In genomic region chr5:44261691-44262090, GRCm38 (mm10) we compare ENCODE assay signal across 24 mouse cellular contexts. TPM values are rescaled to one million over a fixed set of nuclear protein-coding genes. Genes with fewer than 3 reads are reported as not detected.
DNase-seq lines count a peak whose midpoint lies in the region; ATAC-seq and TF ChIP-seq lines count a peak whose summit lies in the region.
"Had no signal": no experiment of that assay in that cellular context is flagged by ENCODE, and none has a peak within 500 bp of the region (broad histone marks: within the 10 kb centered on the region; RNA-seq: fewer than 3 reads in every experiment).

No protein-coding gene starts in this region.

- intact Hi-C loops in gastrocnemius, adult 2 months (cut with DNase I), result no loop called here

- no peaks in the 10 kb centered on the region for H3K4me1 ChIP-seq in heart, embryonic 12.5 days (replicated peaks)
- no peaks in the 10 kb centered on the region for H3K4me1 ChIP-seq in neural tube, embryonic 15.5 days

- no peak for TF ChIP-seq CTCF in gastrocnemius, adult 2 months (IDR thresholded peaks at IDR 0.05)

- no peak overlapping the region for H3K4me3 ChIP-seq in heart, embryonic 12.5 days
- no peak overlapping the region for H3K4me3 ChIP-seq in neural tube, embryonic 15.5 days (replicated peaks)
- no peak overlapping the region for H3K4me3 ChIP-seq in gastrocnemius, adult 2 months

- no peaks in the 10 kb centered on the region for H3K9me3 ChIP-seq in heart, embryonic 12.5 days (replicated peaks)
- H3K9me3 ChIP-seq in neural tube, embryonic 15.5 days (replicated peaks), result no peaks in the 10 kb centered on the region
- H3K9me3 ChIP-seq: G1E had no signal

- no peaks in the 10 kb centered on the region for H3K27me3 ChIP-seq in heart, embryonic 12.5 days (replicated peaks)
- no peaks in the 10 kb centered on the region for H3K27me3 ChIP-seq in neural tube, embryonic 15.5 days (replicated peaks)
- H3K27me3 ChIP-seq: CH12.LX had no signal

- no peaks in the 10 kb centered on the region for H3K36me3 ChIP-seq in heart, embryonic 12.5 days
- H3K36me3 ChIP-seq in neural tube, embryonic 15.5 days, result no peaks in the 10 kb centered on the region
- H3K36me3 ChIP-seq: G1E had no signal

- no peak overlapping the region for H3K27ac ChIP-seq in heart, embryonic 12.5 days (ENCODE audit: poor library complexity, severe bottlenecking)
- no peak overlapping the region for H3K27ac ChIP-seq in neural tube, embryonic 15.5 days (replicated peaks)
- H3K27ac ChIP-seq in gastrocnemius, adult 2 months, result no peak overlapping the region

- no peak overlapping the region for H3K4me2 ChIP-seq in heart, embryonic 12.5 days
- H3K4me2 ChIP-seq in neural tube, embryonic 15.5 days, result no peak overlapping the region

- peak; percentile 70 for DNase-seq in heart, adult 11 months
- DNase-seq in neural tube, embryonic 10.5 days (ENCODE audit: extremely low spot score, low spot score), result peak; percentile 4
- DNase-seq in adipocyte (ENCODE audit: low spot score), result peak; percentile 83
- peak; percentile 53 for DNase-seq in brain, adult 2 months (ENCODE audit: low read depth, low spot score)
- DNase-seq in gastrocnemius, adult 2 months, result no peak
- DNase-seq in thymus, postnatal 25 days, result no peak
- DNase-seq: adrenal gland, adult 2 months; adrenal gland, adult 8-10 months; adrenal gland, postnatal 10 days; adrenal gland, postnatal 14 days; adrenal gland, postnatal 25 days; adrenal gland, postnatal 36 days; B cell, adult 2 months; cerebellum, adult 11 months; cerebellum, adult 11-12 months; cerebellum, adult 18-20 months; cerebellum, adult 2 months had no signal

- ATAC-seq in heart, embryonic 12.5 days (ENCODE audit: insufficient number of reproducible peaks, low FRiP score), result no peak
- no peak for ATAC-seq in neural tube, embryonic 15.5 days (ENCODE audit: low FRiP score)
- ATAC-seq: activated CD4-positive, CD25-positive, alpha-beta regulatory T cell, adult 4 months; CD4-positive, CD25-positive, alpha-beta regulatory T cell, adult 4 months; Patski had no signal

- 49% methylated on average over 5 of the region's 5 CpGs for WGBS in heart, embryonic 12.5 days
- WGBS in neural tube, embryonic 15.5 days, result 79% methylated on average over 5 of the region's 5 CpGs

- no peak overlapping the region for H3K9ac ChIP-seq in heart, embryonic 12.5 days
- no peak overlapping the region for H3K9ac ChIP-seq in neural tube, embryonic 15.5 days (replicated peaks)

RNA-seq across cellular contexts. Expression of gene Tapt1, which starts 35.3 kb away (rescaled TPM):
- polyA plus RNA-seq in heart, embryonic 12.5 days (2016; fragmentation: Nextera tagmentation; extraction: Ambion mirVana), result 28.3 and 32.6 TPM in 2 replicates
- 30.8 and 35.0 TPM in 2 replicates for polyA plus RNA-seq in neural tube, embryonic 15.5 days (2015; fragmentation: Nextera tagmentation; extraction: Ambion mirVana)
- 10 to 100 TPM; 41.2 to 43.0 TPM for total RNA-seq in gastrocnemius, adult 2 months (2021)

Comparison
In these comparisons a context has a peak if more than half of its experiments do, and no peak if none do; other contexts are left out.
1. DNase-seq: peak in heart, adult 11 months (single experiment), neural tube, embryonic 10.5 days (single experiment), adipocyte (single experiment) and brain, adult 2 months (single experiment); none in gastrocnemius, adult 2 months (single experiment) and thymus, postnatal 25 days (single experiment).